Mouse (Mus musculus): ENCODE results near the gene Pde2a. TPM values are rescaled to one million over a fixed set of nuclear protein-coding genes. Genes with fewer than 3 reads are reported as not detected.
A peak's percentile ranks its signal among the peaks of the same experiment; 100 is the strongest.

Gene Pde2a
- polyA plus RNA-seq, 1 experiment from 2014 or later, result 25.9 TPM

DNA sequence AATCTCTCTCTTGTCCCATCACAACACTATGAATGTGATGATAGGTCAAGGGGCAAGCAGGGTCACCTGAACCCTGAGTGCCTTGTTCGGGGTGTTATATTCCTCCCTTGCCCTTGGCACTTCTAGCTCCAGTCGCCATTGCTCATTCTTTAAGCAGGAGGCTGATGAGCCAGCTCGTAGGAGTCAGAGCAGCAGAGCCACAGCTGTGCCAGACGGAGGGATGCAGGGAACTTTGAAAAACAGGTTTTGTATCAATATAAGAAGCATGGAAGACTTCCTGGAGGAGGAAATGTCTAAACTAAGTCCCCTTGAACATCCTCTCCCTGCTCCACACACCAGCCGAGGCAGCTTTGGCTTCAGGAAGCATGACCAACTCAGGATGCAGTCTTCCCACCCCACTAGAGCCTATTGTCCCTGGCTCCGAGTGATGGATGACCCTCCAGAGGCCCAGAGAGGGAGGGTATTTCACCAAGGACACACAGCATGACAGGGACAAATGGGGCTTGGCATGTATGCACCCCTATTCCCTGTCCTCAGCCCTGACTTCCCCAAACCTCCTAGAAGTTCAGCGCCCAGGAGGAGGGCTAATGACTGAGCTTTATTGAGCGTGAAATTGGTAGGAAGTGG lies 60.5 kb downstream of the Pde2a start:
- H3K36me3 ChIP-seq (replicated peaks; ENCODE audit: control insufficient read depth, insufficient read depth), result no peaks in the 10 kb centered on the region
- no peaks in the 10 kb centered on the region for H3K4me1 ChIP-seq (replicated peaks; ENCODE audit: control insufficient read depth, insufficient read depth, low read length)
- WGBS, result 51% methylated on average over 8 of the region's 8 CpGs
- H3K4me3 ChIP-seq (replicated peaks; ENCODE audit: low read length), result no peak overlapping the region
- DNase-seq (ENCODE audit: low spot score), result no peak
- H3K27ac ChIP-seq, result no peak overlapping the region
- peak; percentile 56; the same call in 1 of the 2 replicates for ATAC-seq (ENCODE audit: low FRiP score)
- no peak overlapping the region for H3K9ac ChIP-seq
- H3K9me3 ChIP-seq (ENCODE audit: control insufficient read depth, low read length), result no peaks in the 10 kb centered on the region
- H3K4me2 ChIP-seq (replicated peaks), result no peak overlapping the region
- H3K27me3 ChIP-seq (ENCODE audit: control insufficient read depth, insufficient read depth, low read length), result no peaks in the 10 kb centered on the region

DNA sequence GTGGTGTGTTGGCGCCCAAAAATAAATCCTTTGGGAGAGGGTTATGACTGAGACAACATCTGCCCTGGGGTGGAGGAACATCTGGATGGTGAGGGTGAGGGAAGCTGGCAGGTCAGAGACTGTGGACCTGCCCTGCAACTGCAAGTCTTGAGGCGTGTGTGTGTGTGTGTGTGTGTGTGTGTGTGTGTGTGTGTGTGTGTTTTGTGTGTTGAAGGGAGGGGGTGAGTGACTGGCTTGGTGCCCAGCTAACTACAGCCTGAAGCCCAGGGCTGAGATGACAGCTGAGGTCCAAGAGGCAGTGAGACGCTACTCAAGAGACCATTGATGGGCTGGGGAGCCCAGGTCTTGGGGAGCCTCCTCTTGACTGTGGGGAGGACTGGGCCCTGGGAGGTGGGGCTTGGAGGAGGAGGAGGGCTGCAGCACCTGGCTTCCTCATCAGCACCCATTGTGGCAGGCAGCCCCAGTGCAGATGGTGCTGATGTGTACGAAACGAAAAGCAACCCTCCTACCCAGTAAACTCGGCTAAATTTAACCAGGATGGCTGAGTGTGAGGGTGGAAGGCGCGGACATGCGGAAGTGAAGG lies 61.1 kb downstream of the Pde2a start:
- no peaks in the 10 kb centered on the region for H3K4me1 ChIP-seq (replicated peaks; ENCODE audit: control insufficient read depth, insufficient read depth, low read length)
- H3K27ac ChIP-seq, result no peak overlapping the region
- H3K4me2 ChIP-seq (replicated peaks), result no peak overlapping the region
- H3K4me3 ChIP-seq (replicated peaks; ENCODE audit: low read length), result no peak overlapping the region
- H3K36me3 ChIP-seq (replicated peaks; ENCODE audit: control insufficient read depth, insufficient read depth), result no peaks in the 10 kb centered on the region
- DNase-seq (ENCODE audit: low spot score) (no peak), ATAC-seq (ENCODE audit: low FRiP score) (peak; percentile 31; the same call in 1 of the 2 replicates)
- 70% methylated on average over 9 of the region's 9 CpGs for WGBS
- no peaks in the 10 kb centered on the region for H3K9me3 ChIP-seq (ENCODE audit: control insufficient read depth, low read length)
- no peaks in the 10 kb centered on the region for H3K27me3 ChIP-seq (ENCODE audit: control insufficient read depth, insufficient read depth, low read length)
- no peak overlapping the region for H3K9ac ChIP-seq

GRCm38 (mm10) chr7:101483498-101484115 lies 62.1 kb downstream of the Pde2a start:
- H3K9me3 ChIP-seq (ENCODE audit: control insufficient read depth, low read length), result no peaks in the 10 kb centered on the region
- no peak for ATAC-seq (ENCODE audit: low FRiP score)
- no peak overlapping the region for H3K27ac ChIP-seq
- WGBS, result 76% methylated on average over 9 of the region's 9 CpGs
- H3K9ac ChIP-seq, result no peak overlapping the region
- H3K4me3 ChIP-seq (replicated peaks; ENCODE audit: low read length), result no peak overlapping the region
- H3K27me3 ChIP-seq (ENCODE audit: control insufficient read depth, insufficient read depth, low read length), result no peaks in the 10 kb centered on the region
- no peaks in the 10 kb centered on the region for H3K36me3 ChIP-seq (replicated peaks; ENCODE audit: control insufficient read depth, insufficient read depth)
- no peak for DNase-seq (ENCODE audit: low spot score)
- H3K4me1 ChIP-seq (replicated peaks; ENCODE audit: control insufficient read depth, insufficient read depth, low read length), result no peaks in the 10 kb centered on the region
- H3K4me2 ChIP-seq (replicated peaks), result no peak overlapping the region

DNA sequence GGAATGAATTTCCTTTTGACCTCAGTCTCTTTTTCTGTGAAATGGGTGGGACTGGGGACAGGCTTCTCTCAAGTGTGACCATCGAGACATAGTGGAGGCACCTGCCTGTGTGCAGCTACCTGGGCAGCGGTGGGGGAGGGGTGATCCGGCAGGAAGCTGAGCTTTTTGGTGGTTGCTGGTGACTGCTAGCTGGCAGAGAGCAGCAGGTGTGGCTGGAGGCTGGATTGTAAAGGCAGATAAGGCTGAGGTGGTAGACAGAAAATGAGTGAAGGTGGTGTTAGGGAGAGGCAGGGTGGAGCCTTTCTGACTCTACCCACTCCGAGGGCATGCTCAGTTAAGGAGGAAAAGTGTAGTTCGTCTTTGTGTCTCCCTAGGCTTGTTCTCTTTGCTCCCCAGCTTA lies 65.6 kb downstream of the Pde2a start:
- no peak overlapping the region for H3K27ac ChIP-seq
- H3K9ac ChIP-seq, result no peak overlapping the region
- no peak overlapping the region for H3K4me2 ChIP-seq (replicated peaks)
- no peaks in the 10 kb centered on the region for H3K27me3 ChIP-seq (ENCODE audit: control insufficient read depth, insufficient read depth, low read length)
- H3K4me1 ChIP-seq (replicated peaks; ENCODE audit: control insufficient read depth, insufficient read depth, low read length), result no peaks in the 10 kb centered on the region
- H3K9me3 ChIP-seq (ENCODE audit: control insufficient read depth, low read length), result 0 out of 2 replicates have a peak, but pooled peaks cover 4% of the 10 kb centered on the region
- no peak overlapping the region for H3K4me3 ChIP-seq (replicated peaks; ENCODE audit: low read length)
- no peak for ATAC-seq (ENCODE audit: low FRiP score)
- 82% methylated on average over 5 of the region's 5 CpGs for WGBS
- no peak for DNase-seq (ENCODE audit: low spot score)
- H3K36me3 ChIP-seq (replicated peaks; ENCODE audit: control insufficient read depth, insufficient read depth), result no peaks in the 10 kb centered on the region

- no peaks in the 10 kb centered on the region for H3K36me3 ChIP-seq (replicated peaks; ENCODE audit: control insufficient read depth, insufficient read depth)
- DNase-seq (ENCODE audit: low spot score) (no peak), ATAC-seq (ENCODE audit: low FRiP score) (no peak)
- no peak overlapping the region for H3K27ac ChIP-seq
- H3K4me2 ChIP-seq (replicated peaks), result no peak overlapping the region
- no peak overlapping the region for H3K9ac ChIP-seq
- H3K9me3 ChIP-seq (ENCODE audit: control insufficient read depth, low read length), result 0 out of 2 replicates have a peak, but pooled peaks cover 4% of the 10 kb centered on the region
- H3K27me3 ChIP-seq (ENCODE audit: control insufficient read depth, insufficient read depth, low read length), result no peaks in the 10 kb centered on the region
- no peaks in the 10 kb centered on the region for H3K4me1 ChIP-seq (replicated peaks; ENCODE audit: control insufficient read depth, insufficient read depth, low read length)
- WGBS, result 51% methylated on average over 4 of the region's 4 CpGs
- H3K4me3 ChIP-seq (replicated peaks; ENCODE audit: low read length), result no peak overlapping the region
Observed at GRCm38 (mm10) chr7:101490952-101491351, 69.5 kb downstream of the Pde2a start.

DNA sequence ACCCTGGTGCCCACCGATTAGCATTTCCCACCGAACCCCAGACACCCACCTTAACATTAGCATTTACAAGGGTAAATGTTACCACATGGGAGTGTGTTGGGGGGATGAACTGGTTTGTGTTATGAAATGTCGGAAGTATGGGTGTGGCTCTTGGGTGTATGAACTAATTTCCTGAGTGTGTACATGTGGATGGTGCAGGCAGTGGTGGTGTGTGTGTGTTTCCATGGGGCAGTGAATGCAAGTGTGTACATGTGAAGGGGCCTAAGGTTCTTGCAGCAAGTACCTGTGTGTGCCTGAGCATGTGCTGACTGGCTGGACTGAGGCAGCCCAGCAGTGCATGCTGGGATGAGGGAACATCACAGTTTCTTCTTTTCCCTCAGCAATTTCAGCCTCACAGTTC lies 76.9 kb downstream of the Pde2a start:
- H3K4me2 ChIP-seq (replicated peaks), result no peak overlapping the region
- H3K27me3 ChIP-seq (ENCODE audit: control insufficient read depth, insufficient read depth, low read length), result no peaks in the 10 kb centered on the region
- no peak overlapping the region for H3K4me3 ChIP-seq (replicated peaks; ENCODE audit: low read length)
- no peaks in the 10 kb centered on the region for H3K4me1 ChIP-seq (replicated peaks; ENCODE audit: control insufficient read depth, insufficient read depth, low read length)
- H3K36me3 ChIP-seq (replicated peaks; ENCODE audit: control insufficient read depth, insufficient read depth), result no peaks in the 10 kb centered on the region
- 95% methylated on average over 3 of the region's 3 CpGs for WGBS
- ATAC-seq (ENCODE audit: low FRiP score), result no peak
- H3K27ac ChIP-seq, result no peak overlapping the region
- H3K9ac ChIP-seq, result no peak overlapping the region
- peaks cover 5% of the 10 kb centered on the region; the same call in 1 of the 2 replicates for H3K9me3 ChIP-seq (ENCODE audit: control insufficient read depth, low read length)
- DNase-seq (ENCODE audit: low spot score), result no peak

GRCm38 (mm10) chr7:101499251-101499650 lies 77.8 kb downstream of the Pde2a start:
- H3K4me2 ChIP-seq (replicated peaks), result no peak overlapping the region
- H3K9ac ChIP-seq, result no peak overlapping the region
- ATAC-seq (ENCODE audit: low FRiP score) (no peak), DNase-seq (ENCODE audit: low spot score) (no peak)
- no peak overlapping the region for H3K4me3 ChIP-seq (replicated peaks; ENCODE audit: low read length)
- no peak overlapping the region for H3K27ac ChIP-seq
- WGBS, result 46% methylated on average over 10 of the region's 10 CpGs
- H3K4me1 ChIP-seq (replicated peaks; ENCODE audit: control insufficient read depth, insufficient read depth, low read length), result 0 out of 2 replicates have a peak, but pooled peaks cover 2% of the 10 kb centered on the region
- no peaks in the 10 kb centered on the region for H3K36me3 ChIP-seq (replicated peaks; ENCODE audit: control insufficient read depth, insufficient read depth)
- peaks cover 7% of the 10 kb centered on the region for H3K27me3 ChIP-seq (ENCODE audit: control insufficient read depth, insufficient read depth, low read length)
- peaks cover 5% of the 10 kb centered on the region; the same call in 1 of the 2 replicates for H3K9me3 ChIP-seq (ENCODE audit: control insufficient read depth, low read length)

DNA sequence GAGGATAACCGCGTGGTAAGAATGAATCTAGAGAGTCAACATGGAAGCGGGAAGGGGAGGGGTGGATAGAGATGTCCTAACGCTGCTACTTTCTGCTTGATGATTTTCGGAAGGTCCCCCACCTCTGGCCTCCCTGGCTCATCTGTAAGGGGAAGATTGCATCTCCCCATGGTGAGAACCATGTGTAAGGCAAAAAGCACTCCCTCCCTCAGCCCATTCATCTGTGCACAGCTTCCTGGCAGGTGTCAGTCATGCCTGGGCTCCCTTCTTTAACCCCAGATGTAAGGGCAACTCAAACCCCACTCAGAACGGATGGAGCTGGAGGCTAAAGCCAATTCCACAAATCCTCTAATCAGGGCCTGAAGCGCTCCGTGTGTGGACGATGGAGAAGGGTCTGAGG lies 78.2 kb downstream of the Pde2a start:
- DNase-seq (ENCODE audit: low spot score), result no peak
- H3K27ac ChIP-seq, result no peak overlapping the region
- H3K4me2 ChIP-seq (replicated peaks), result no peak overlapping the region
- H3K9me3 ChIP-seq (ENCODE audit: control insufficient read depth, low read length), result peaks cover 5% of the 10 kb centered on the region; the same call in 1 of the 2 replicates
- H3K9ac ChIP-seq, result no peak overlapping the region
- no peaks in the 10 kb centered on the region for H3K36me3 ChIP-seq (replicated peaks; ENCODE audit: control insufficient read depth, insufficient read depth)
- 78% methylated on average over 9 of the region's 9 CpGs for WGBS
- ATAC-seq (ENCODE audit: low FRiP score), result no peak
- peaks cover 6% of the 10 kb centered on the region; the same call in 1 of the 2 replicates for H3K4me1 ChIP-seq (replicated peaks; ENCODE audit: control insufficient read depth, insufficient read depth, low read length)
- no peak overlapping the region for H3K4me3 ChIP-seq (replicated peaks; ENCODE audit: low read length)
- peaks cover 10% of the 10 kb centered on the region for H3K27me3 ChIP-seq (ENCODE audit: control insufficient read depth, insufficient read depth, low read length)

DNA sequence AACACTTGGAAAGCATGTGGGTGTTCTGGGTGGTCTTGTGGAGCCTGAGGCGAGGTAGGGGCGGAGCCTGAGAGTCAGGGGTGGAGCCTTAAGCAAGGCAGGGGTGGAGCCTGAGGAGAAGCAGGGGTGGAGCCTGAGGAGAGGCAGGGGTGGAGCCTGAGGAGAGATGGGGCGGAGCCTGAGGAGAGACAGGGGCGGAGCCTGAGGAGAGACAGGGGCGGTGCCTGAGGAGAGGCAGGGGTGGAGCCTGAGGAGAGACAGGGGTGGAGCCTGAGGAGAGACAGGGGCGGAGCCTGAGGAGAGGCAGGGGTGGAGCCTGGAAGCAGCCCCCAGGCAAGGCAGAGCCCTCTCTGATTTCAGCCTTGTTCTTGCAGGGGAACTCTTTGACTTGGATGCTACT lies 79.7 kb downstream of the Pde2a start:
- WGBS, result 84% methylated on average over 6 of the region's 6 CpGs
- Histone ChIP-seq H3K27ac (no peak overlapping the region), H3K9ac (no peak overlapping the region), H3K4me2 (replicated peaks) (no peak overlapping the region), H3K27me3 (ENCODE audit: control insufficient read depth, insufficient read depth, low read length) (peaks cover 16% of the 10 kb centered on the region), H3K9me3 (ENCODE audit: control insufficient read depth, low read length) (peaks cover 5% of the 10 kb centered on the region; the same call in 1 of the 2 replicates), H3K4me3 (replicated peaks; ENCODE audit: low read length) (no peak overlapping the region), H3K36me3 (replicated peaks; ENCODE audit: control insufficient read depth, insufficient read depth) (no peaks in the 10 kb centered on the region), H3K4me1 (replicated peaks; ENCODE audit: control insufficient read depth, insufficient read depth, low read length) (peaks cover 8% of the 10 kb centered on the region; the same call in 1 of the 2 replicates)
- DNase-seq (ENCODE audit: low spot score) (no peak), ATAC-seq (ENCODE audit: low FRiP score) (no peak)
